Mouse (Mus musculus): Measurements from ENCODE around the gene Rin2.

- no peak for TF ChIP-seq POLR2A (IDR thresholded peaks at IDR 0.05; ENCODE audit: insufficient read length, low read depth)
- no peak for TF ChIP-seq SRF (IDR thresholded peaks at IDR 0.05; ENCODE audit: control insufficient read depth, insufficient read length, low read depth)
- TF ChIP-seq TCF12 (IDR thresholded peaks at IDR 0.05; ENCODE audit: insufficient read depth, poor library complexity, severe bottlenecking): no peak
- no peak for TF ChIP-seq E2F4 (IDR thresholded peaks at IDR 0.05; ENCODE audit: insufficient read depth)
- TF ChIP-seq USF1 (IDR thresholded peaks at IDR 0.05; ENCODE audit: low read depth): no peak
- TF ChIP-seq MYOD1 (IDR thresholded peaks at IDR 0.05; ENCODE audit: control insufficient read depth in 1 of 3, insufficient read length in 2 of 3, low read depth in 2 of 3): no peak
- no peak for TF ChIP-seq MYOG (IDR thresholded peaks at IDR 0.05; ENCODE audit: control insufficient read depth in 1 of 3, insufficient read depth in 1 of 3, insufficient read length in 2 of 3, low read depth in 2 of 3)
- no peak for TF ChIP-seq MAX (IDR thresholded peaks at IDR 0.05; ENCODE audit: low read depth)
- TF ChIP-seq CEBPB (IDR thresholded peaks at IDR 0.05; ENCODE audit: insufficient read depth, poor library complexity, severe bottlenecking): no peak
- no peak for TF ChIP-seq POLR2AphosphoS2 (IDR thresholded peaks at IDR 0.05; ENCODE audit: insufficient read length, low read depth)
- TF ChIP-seq TCF3 (IDR thresholded peaks at IDR 0.05; ENCODE audit: insufficient read length, low read depth): no peak
Observed at GRCm38 (mm10) chr2:145880887-145881747, 206.1 kb downstream of the Rin2 start.
